Mouse (Mus musculus) C2C12 (cell line): ENCODE data around the gene Kif1c.

Source experiments
- CTCF ChIP-seq: IDR thresholded peaks from one replicate; pipeline ENCODE4 v1.5.1; 2011; ENCODE audit not compliant: control insufficient read depth, insufficient read depth, insufficient read length
- MAX ChIP-seq: IDR thresholded peaks from one replicate; pipeline ENCODE4 v1.6.1; 2011; ENCODE audit warnings: mild to moderate bottlenecking, control low read depth
- MYOD1 ChIP-seq: IDR thresholded peaks from one replicate; pipeline ENCODE4 v1.6.1; 2011; ENCODE audit warnings: low read depth; ENCODE audit not compliant: control insufficient read depth, insufficient read length
- USF1 ChIP-seq: IDR thresholded peaks from one replicate; pipeline ENCODE4 v1.6.1; 2011; ENCODE audit warnings: low read depth, mild to moderate bottlenecking, control low read depth, moderate library complexity

GRCm38 (mm10) chr11:70693504-70693903 is 6.8 kb upstream of the Kif1c start:
- TF ChIP-seq CTCF (no peak), MYOD1 (no peak), MAX (no peak), USF1 (no peak)
